Mouse (Mus musculus) thymus, adult 2 months (tissue): Measurements from ENCODE around the gene Itgb5.

ENCODE experiments used
- CTCF ChIP-seq: fragments of 200-500 bp; IDR thresholded peaks from 2 replicates; pipeline ENCODE4 v1.5.1; 2012; ENCODE audit warnings: mild to moderate bottlenecking, control low read depth, low read length, moderate library complexity, borderline replicate concordance; ENCODE audit not compliant: control insufficient read depth, poor library complexity, insufficient read depth; ENCODE audit errors: extremely low read depth
- POLR2A ChIP-seq: fragments of 200-500 bp; IDR thresholded peaks from 2 replicates; pipeline ENCODE4 v1.6.1; 2012; ENCODE audit warnings: mild to moderate bottlenecking, low read length, control low read depth, moderate library complexity; ENCODE audit not compliant: control insufficient read depth, poor library complexity, insufficient read depth; ENCODE audit errors: extremely low read depth

DNA sequence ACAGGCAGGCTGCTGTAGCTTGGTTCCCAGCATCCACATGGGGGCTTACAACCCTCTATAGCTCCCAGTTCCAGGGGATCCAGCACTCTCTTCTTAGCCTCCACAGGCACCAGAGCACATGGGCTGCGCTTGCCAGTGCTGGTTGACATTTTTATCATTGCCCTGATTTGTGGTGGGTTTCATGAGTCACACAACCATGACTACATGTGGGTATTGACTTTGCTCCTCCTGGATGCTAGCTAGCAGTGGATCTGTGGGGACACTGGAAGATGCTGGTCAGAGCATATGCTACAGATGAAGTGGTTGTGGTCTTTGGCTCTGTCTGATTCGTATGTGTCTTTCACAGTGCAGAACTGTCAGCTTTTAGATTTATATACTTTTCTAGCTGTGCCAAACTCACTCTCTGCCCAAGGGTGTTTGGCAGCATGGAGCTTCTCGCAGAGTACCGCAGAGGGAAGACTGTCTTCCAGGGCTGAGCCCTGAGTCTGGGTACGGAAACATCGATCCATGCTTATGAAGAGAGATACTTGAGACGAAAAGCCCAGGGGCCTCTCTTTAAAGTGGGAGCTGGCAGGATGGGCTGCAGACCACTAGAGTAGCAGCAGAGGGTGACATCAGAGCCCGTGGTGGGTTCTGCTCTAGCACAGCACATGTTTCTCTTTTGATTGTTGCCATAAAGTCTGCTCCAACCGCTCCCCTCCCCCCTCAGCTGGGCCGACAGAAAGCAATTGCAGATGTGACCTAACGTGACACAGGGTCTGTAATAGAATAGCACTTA is 74.4 kb downstream of the Itgb5 start:
- no peak for TF ChIP-seq CTCF
- TF ChIP-seq POLR2A, result no peak
